Mouse (Mus musculus): Measurements from ENCODE around the gene Olfr520.

DNA sequence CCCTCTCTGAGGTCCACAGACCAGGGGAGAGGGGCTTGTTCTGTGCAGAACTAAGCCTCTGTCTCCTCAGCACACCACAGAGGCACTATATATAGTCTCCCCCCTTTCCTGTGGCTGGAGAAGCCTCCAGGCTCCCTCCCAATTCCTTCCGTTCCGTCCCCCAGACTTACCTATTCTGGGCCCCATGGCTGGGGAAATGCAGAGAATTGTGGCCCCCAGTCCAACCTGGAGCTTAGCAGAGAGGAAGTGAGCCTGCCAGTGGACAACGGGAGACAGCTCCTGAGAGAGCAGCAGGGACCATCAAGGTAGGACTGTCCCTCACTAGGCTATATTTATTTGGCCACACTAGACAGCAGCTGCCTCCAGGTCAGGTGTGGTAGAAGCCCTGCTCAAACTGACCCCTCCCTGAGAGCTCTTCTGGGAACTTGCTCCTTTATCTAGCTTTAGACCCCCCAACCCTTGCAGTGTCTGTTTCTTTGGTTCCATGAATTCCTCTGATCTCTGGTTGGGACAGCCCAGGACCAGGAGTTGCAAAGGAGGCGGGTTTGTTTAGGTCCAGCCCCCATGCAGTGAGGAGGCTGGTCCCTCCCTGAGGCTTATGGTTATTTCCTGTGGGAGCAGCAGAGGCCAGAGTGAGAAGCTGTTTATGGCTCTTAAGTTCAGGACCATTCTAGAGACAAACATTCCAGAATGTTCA, 23.6 kb upstream of the Olfr520 start:
- no peak for TF ChIP-seq CHD2 (IDR thresholded peaks at IDR 0.05; ENCODE audit: low read depth, low read length)
- no peak for TF ChIP-seq HCFC1 (IDR thresholded peaks at IDR 0.05; ENCODE audit: borderline replicate concordance, insufficient read depth, low read length)
- no peak for TF ChIP-seq ZNF384 (IDR thresholded peaks at IDR 0.05; ENCODE audit: low read depth, low read length)
- no peak for TF ChIP-seq ZC3H11A (IDR thresholded peaks at IDR 0.05; ENCODE audit: borderline replicate concordance, low read depth, low read length)
- no peak for TF ChIP-seq MAFK (IDR thresholded peaks at IDR 0.05; ENCODE audit: insufficient read depth, low read depth, low read length)
